Mouse (Mus musculus) lung, postnatal 0 days (tissue): Measurements from ENCODE around the gene Kifc5b. TPM values are rescaled to one million over a fixed set of nuclear protein-coding genes. Genes with fewer than 3 reads are reported as not detected.

Experiments used
- ATAC-seq: fragments of 200-750 bp; cut with Nextera tagmentation; 2 replicates; pipeline ENCODE4 v1.8.0; 2017; ENCODE audit warnings: moderate library complexity
- DNase-seq: peaks from one replicate; pipeline ENCODE4 v3.0.0-alpha.2; 2016; ENCODE audit warnings: low spot score
- H3K27ac ChIP-seq: fragments of 300-500 bp; sonication (generic); 2 replicates; pipeline ENCODE4 v1.5.1; 2014; ENCODE audit warnings: antibody characterized with exemption, mild to moderate bottlenecking, low read length, mixed read lengths
- H3K27me3 ChIP-seq: fragments of 300-500 bp; sonication (generic); replicated peaks from 2 replicates; pipeline ENCODE4 v1.6.1; 2014; ENCODE audit warnings: low read length, mixed read lengths; ENCODE audit not compliant: insufficient read depth
- H3K36me3 ChIP-seq: fragments of 300-500 bp; sonication (generic); 2 replicates; pipeline ENCODE4 v1.6.1; 2014; ENCODE audit warnings: low read length, mixed read lengths; ENCODE audit not compliant: insufficient read depth
- H3K4me1 ChIP-seq: fragments of 300-500 bp; sonication (generic); 2 replicates; pipeline ENCODE4 v1.6.1; 2014; ENCODE audit warnings: antibody characterized with exemption, low read depth, low read length, mixed read lengths; ENCODE audit not compliant: insufficient read depth
- H3K4me2 ChIP-seq: fragments of 300-500 bp; sonication (generic); replicated peaks from 2 replicates; pipeline ENCODE4 v1.6.1; 2014; ENCODE audit warnings: low read depth, mild to moderate bottlenecking, low read length, moderate library complexity, mixed read lengths
- H3K4me3 ChIP-seq: fragments of 300-500 bp; sonication (generic); 2 replicates; pipeline ENCODE4 v1.5.1; 2014; ENCODE audit warnings: low read depth, low read length
- H3K9ac ChIP-seq: fragments of 300-500 bp; sonication (generic); replicated peaks from 2 replicates; pipeline ENCODE4 v1.6.1; 2014; ENCODE audit warnings: low read depth, mild to moderate bottlenecking
- H3K9me3 ChIP-seq: fragments of 300-500 bp; sonication (generic); 2 replicates; pipeline ENCODE4 v1.6.1; 2016; ENCODE audit warnings: low read length, mixed read lengths
- CTCF ChIP-seq: IDR thresholded peaks from 2 replicates; pipeline ENCODE4 v1.5.1; 2016; ENCODE audit warnings: antibody characterized with exemption, mild to moderate bottlenecking
- EP300 ChIP-seq: IDR thresholded peaks from 2 replicates; pipeline ENCODE4 v1.6.1; 2016; ENCODE audit warnings: antibody characterized with exemption, mild to moderate bottlenecking, control low read depth
- WGBS: fragments of 180-500 bp; shearing (Covaris S2); extraction: QIAGEN DNeasy Blood & Tissue Kit; methylation state at CpG from one replicate; pipeline ENCODE4 v1.1.7; 2014; 5-methylcytosine and 5-hydroxymethylcytosine counted together
- polyA plus RNA-seq: library from polyadenylated mRNA; unstranded; fragments of >200 nt; fragmentation: Nextera tagmentation; extraction: Ambion mirVana; gene quantifications from 2 replicates; pipeline ENCODE4 v1.2.1, GENCODE M21; 2015

Kifc5b gene
- polyA plus RNA-seq, 1 experiment from 2014 or later = 0.35 TPM

DNA sequence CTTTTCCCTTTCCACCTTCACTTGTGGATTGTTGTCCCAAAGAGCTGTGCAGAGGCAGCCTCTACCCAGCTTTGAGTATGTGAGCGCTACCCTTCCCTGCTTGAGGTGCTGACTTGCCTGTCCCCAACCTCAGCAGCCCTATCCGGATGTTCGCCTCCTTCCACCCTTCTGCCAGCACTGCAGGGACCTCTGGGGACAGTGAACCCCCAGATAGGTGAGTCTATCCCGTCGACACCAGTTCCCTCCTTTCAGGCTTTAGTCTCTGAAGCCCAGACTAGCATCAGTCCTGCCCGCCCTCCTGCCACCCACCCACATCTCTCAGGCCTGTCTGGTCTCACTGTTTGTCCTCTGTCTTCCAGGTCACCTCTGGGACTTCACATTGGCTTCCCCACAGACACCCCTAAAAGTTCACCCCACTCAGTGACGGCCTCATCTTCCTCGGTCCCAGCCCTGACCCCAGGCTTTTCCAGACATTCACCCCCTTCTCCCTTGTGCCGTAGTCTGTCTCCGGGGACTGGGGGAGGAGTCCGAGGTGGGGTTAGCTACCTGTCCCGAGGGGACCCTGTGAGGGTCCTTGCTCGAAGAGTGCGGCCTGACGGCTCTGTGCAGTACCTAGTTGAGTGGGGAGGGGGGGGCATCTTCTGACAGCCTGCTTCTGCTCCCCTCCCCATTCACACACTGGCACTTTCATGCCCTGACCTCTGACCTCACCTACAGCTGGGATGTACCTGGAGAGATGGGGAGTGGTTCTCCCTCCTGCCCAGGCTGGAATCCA, 20.2 kb downstream of the Kifc5b start:
- H3K36me3 ChIP-seq = no peaks in the 10 kb centered on the region
- H3K9ac ChIP-seq = no peak overlapping the region
- peaks cover 34% of the 10 kb centered on the region for H3K4me1 ChIP-seq
- ATAC-seq (no peak), DNase-seq (no peak)
- H3K27ac ChIP-seq = no peak overlapping the region
- WGBS = 77% methylated on average over 15 of the region's 15 CpGs
- no peak overlapping the region for H3K4me2 ChIP-seq
- TF ChIP-seq CTCF = no peak
- TF ChIP-seq EP300 = no peak
- H3K27me3 ChIP-seq = no peaks in the 10 kb centered on the region
- H3K4me3 ChIP-seq = no peak overlapping the region
- no peaks in the 10 kb centered on the region for H3K9me3 ChIP-seq

DNA sequence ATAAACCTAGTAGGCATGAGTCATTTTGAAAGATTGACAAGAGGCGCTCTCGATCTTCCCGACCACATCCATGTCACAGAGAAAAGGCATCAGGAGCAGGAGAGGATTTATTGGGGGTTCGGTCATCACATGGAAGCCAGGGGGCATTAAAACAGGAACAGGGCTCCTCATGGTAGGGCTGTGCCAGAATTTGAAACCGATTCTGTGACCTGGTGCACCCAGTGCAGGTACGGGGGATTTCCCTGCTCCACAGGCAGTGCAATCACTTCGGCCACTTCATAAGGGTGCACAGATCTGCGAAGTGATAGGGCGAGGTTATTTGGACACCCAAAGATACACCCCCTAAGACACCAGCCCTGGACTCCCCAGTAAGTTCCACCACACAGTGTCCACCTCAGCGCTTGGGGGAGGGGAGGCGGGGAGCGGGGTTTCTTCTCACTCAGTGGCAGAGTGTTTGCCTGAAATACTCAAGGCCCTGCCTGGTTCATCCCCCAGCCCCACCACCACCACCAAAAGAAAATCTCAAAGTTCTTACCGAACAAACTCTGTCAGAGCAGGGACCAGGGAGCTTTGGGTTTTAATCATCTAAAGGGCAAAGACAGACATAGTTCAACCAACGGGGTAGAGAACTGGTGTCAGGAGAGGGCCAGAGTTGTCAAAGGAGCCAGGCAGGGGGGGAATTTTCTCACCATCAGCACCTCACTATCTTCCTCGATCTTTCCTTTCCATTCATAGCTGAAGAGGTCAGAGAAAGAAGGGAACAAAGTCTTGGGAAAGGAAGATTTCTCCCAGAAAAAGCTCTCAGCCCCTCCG, 21.2 kb downstream of the Kifc5b start:
- Histone ChIP-seq H3K27ac (peak overlapping the region; percentile 84; the same call in 1 of the 2 replicates), H3K4me3 (peak overlapping the region; percentile 64), H3K4me2 (peak overlapping the region; percentile 95), H3K4me1 (peaks cover 32% of the 10 kb centered on the region), H3K27me3 (no peaks in the 10 kb centered on the region), H3K36me3 (no peaks in the 10 kb centered on the region), H3K9me3 (no peaks in the 10 kb centered on the region), H3K9ac (peak overlapping the region; percentile 60; the same call in 1 of the 2 replicates)
- 42% methylated on average over 16 of the region's 16 CpGs for WGBS
- no peak for ATAC-seq
- no peak for TF ChIP-seq EP300
- TF ChIP-seq CTCF = no peak
- no peak for DNase-seq

DNA sequence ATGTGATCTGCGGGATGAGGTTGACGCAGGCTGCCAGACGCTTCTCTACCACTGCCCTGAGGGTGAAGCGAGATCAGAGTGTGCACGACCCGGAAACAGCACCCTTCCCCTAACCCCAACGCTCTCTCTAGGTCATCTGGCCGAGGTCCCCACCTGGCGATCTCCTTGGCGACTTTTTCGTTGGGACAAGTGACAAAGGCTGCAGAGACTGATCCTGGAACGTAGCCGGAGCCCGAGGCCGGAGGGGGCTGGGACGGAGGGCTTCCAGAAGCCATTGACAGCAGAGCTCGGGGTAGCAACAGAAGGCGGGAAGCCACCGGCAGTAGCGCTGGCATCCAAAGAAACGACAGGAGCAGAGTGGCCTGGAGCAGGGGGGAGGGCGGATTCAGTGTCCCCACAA, 21.8 kb downstream of the Kifc5b start:
- Histone ChIP-seq H3K9me3 (no peaks in the 10 kb centered on the region), H3K4me2 (peak overlapping the region; percentile 95), H3K27me3 (no peaks in the 10 kb centered on the region), H3K27ac (peak overlapping the region; percentile 84), H3K9ac (peak overlapping the region; percentile 60), H3K4me1 (peaks cover 28% of the 10 kb centered on the region), H3K4me3 (peak overlapping the region; percentile 64), H3K36me3 (no peaks in the 10 kb centered on the region)
- DNase-seq (no peak), ATAC-seq (no peak)
- WGBS = 2% methylated on average over 22 of the region's 22 CpGs
- TF ChIP-seq CTCF = no peak
- TF ChIP-seq EP300 = 0 out of 2 replicates have a peak, but pooled peaks have one; percentile 23

DNA sequence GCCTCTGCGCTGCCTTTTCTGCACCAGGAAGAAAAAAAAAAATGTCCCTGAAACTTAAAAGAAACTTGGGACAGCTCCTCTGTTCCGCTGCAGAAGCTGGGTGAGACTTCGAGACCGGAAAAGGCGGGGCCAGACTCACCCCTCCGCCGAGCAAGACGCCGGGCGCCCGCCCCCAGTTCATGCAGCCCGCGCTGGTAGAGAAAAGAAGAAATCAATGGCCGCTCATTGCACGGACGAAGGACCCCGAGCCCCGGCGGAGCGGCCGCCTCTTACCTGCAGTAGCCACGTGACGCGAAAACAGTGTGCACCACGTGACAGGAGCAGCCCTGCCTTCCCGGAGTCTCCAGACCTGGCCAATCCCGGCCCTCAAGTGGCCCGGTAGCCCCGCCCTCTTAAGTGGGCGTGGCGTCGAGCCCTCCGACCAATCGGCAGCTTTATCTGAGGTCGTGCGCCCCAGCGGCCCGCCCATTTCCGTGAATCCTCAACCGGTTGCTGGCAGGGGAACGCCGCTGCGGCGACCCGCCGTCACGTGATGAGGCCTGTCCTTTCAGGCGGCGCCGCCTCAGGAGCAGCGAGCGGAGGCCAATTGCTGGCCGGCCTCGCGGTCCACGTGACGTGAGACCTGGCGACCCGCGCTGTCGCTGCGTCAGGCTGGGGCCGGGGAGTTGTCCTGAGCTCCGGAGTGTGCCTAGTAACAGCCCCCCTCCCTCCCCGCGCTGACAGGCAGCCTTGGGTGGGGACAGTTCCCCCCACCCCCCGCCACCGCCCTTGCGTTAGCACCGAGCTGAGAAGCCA, 22.5 kb downstream of the Kifc5b start, which contains the start of gene Cuta:
Gene Cuta (minus strand): TSS at position 392 of the 795 bp plus-strand sequence.
- Histone ChIP-seq H3K9me3 (no peaks in the 10 kb centered on the region), H3K9ac (peak within 1 kb of the TSS; percentile 77), H3K4me1 (peaks cover 25% of the 10 kb centered on the region), H3K27ac (peak within 1 kb of the TSS; percentile 97), H3K4me3 (peak within 1 kb of the TSS; percentile 64), H3K4me2 (peak within 1 kb of the TSS; percentile 95), H3K36me3 (no peaks in the 10 kb centered on the region), H3K27me3 (no peaks in the 10 kb centered on the region)
- no peak for TF ChIP-seq EP300
- TF ChIP-seq CTCF = peak; percentile 33; the same call in 1 of the 2 replicates
- WGBS = 1% methylated on average over 60 of the region's 70 CpGs
- ATAC-seq (peak; percentile 96), DNase-seq (peak; percentile 100)

DNA sequence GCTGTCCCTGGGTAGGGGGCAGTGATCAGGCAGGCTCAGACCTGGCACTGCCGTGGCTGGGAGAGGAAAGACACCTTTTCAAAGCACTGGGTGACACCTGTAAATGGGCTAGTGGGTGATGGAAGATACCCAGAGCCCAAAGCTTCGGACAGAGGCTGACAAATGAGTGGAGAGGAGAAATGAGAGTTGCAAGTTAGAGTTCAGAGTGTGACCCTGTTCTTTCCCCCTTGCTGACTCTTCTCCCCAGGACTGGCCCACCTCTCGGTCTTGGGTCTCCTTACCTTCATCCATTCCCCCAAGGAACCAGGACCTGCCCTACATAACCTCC, 23.0 kb downstream of the Kifc5b start:
- Histone ChIP-seq H3K9me3 (no peaks in the 10 kb centered on the region), H3K4me2 (peak overlapping the region; percentile 78), H3K36me3 (no peaks in the 10 kb centered on the region), H3K4me3 (peak overlapping the region; percentile 64), H3K9ac (peak overlapping the region; percentile 77), H3K4me1 (peaks cover 25% of the 10 kb centered on the region), H3K27me3 (no peaks in the 10 kb centered on the region), H3K27ac (peak overlapping the region; percentile 97)
- no peak for TF ChIP-seq EP300
- TF ChIP-seq CTCF = no peak; the same call in 1 of the 2 replicates
- WGBS = 10% methylated on average over 3 of the region's 3 CpGs
- ATAC-seq (no peak), DNase-seq (no peak)
